Mouse (Mus musculus) thymus, postnatal 0 days (tissue): Measurements from ENCODE around the gene Rora. TPM values are rescaled to one million over a fixed set of nuclear protein-coding genes. Genes with fewer than 3 reads are reported as not detected.

ENCODE experiments used
- DNase-seq: peaks from one replicate; pipeline ENCODE4 v3.0.0-alpha.2; 2015; ENCODE audit warnings: low spot score
- polyA plus RNA-seq: library from polyadenylated mRNA; unstranded; fragments of >200 nt; fragmentation: Nextera tagmentation; extraction: Ambion mirVana; gene quantifications from 2 replicates; pipeline ENCODE4 v1.2.1, GENCODE M21; 2015

Gene Rora
- polyA plus RNA-seq, 1 experiment from 2014 or later = 5.2 TPM

GRCm38 (mm10) chr9:69125787-69126161 is 472.2 kb downstream of the Rora start:
- DNase-seq = peak; percentile 21

GRCm38 (mm10) chr9:69126595-69126994 is 473.0 kb downstream of the Rora start:
- no peak for DNase-seq

GRCm38 (mm10) chr9:69128335-69128734 is 474.7 kb downstream of the Rora start:
- DNase-seq = no peak

GRCm38 (mm10) chr9:69132995-69133394 is 479.4 kb downstream of the Rora start:
- DNase-seq = no peak

- DNase-seq = no peak
Observed at GRCm38 (mm10) chr9:69133696-69134095, 480.1 kb downstream of the Rora start.

- no peak for DNase-seq
Observed at GRCm38 (mm10) chr9:69134604-69135003, 481.0 kb downstream of the Rora start.

- no peak for DNase-seq
Observed at GRCm38 (mm10) chr9:69136821-69137220, 483.2 kb downstream of the Rora start.

- DNase-seq = no peak
Observed at GRCm38 (mm10) chr9:69137398-69137797, 483.8 kb downstream of the Rora start.

- no peak for DNase-seq
Observed at GRCm38 (mm10) chr9:69140144-69140543, 486.6 kb downstream of the Rora start.

- peak; percentile 31 for DNase-seq
Observed at GRCm38 (mm10) chr9:69141859-69142258, 488.3 kb downstream of the Rora start.

GRCm38 (mm10) chr9:69146937-69147336 is 493.4 kb downstream of the Rora start:
- DNase-seq = peak; percentile 15

- DNase-seq = peak; percentile 10
Observed at GRCm38 (mm10) chr9:69150224-69150623, 496.6 kb downstream of the Rora start.

- no peak for DNase-seq
Observed at GRCm38 (mm10) chr9:69154684-69155083, 501.1 kb downstream of the Rora start.

- DNase-seq = no peak
Observed at GRCm38 (mm10) chr9:69155836-69156595, 502.4 kb downstream of the Rora start.

GRCm38 (mm10) chr9:69160818-69161217 is 507.2 kb downstream of the Rora start:
- peak; percentile 5 for DNase-seq

- DNase-seq = no peak
Observed at GRCm38 (mm10) chr9:69164653-69165052, 511.1 kb downstream of the Rora start.

- peak; percentile 75 for DNase-seq
Observed at GRCm38 (mm10) chr9:69165096-69165836, 511.7 kb downstream of the Rora start.

GRCm38 (mm10) chr9:69174061-69174460 is 520.5 kb downstream of the Rora start:
- DNase-seq = peak; percentile 20

- no peak for DNase-seq
Observed at GRCm38 (mm10) chr9:69174527-69175116, 521.0 kb downstream of the Rora start.

- no peak for DNase-seq
Observed at GRCm38 (mm10) chr9:69176988-69177387, 523.4 kb downstream of the Rora start.

GRCm38 (mm10) chr9:69179224-69179623 is 525.6 kb downstream of the Rora start:
- DNase-seq = no peak

- DNase-seq = no peak
Observed at GRCm38 (mm10) chr9:69180961-69181360, 527.4 kb downstream of the Rora start.
